Mouse (Mus musculus): ENCODE results near the gene Nae1.
"Not testable (repeated sequence)": the region's sequence is repeated elsewhere in the genome, so short reads cannot be mapped to it uniquely, and the experiment has no call there.

The Nae1 gene

GRCm38 (mm10) chr8:104533971-104534778 lies at the start of gene Nae1, which contains the start of gene Car7:
Gene Nae1, minus strand, starts transcription at chr8:104534637.
Gene Car7, plus strand, starts transcription at chr8:104534689.
- DNase-seq (ENCODE audit: low spot score) = peak; percentile 81

GRCm38 (mm10) chr8:104577606-104578005 lies 43.2 kb upstream of the Nae1 start:
- DNase-seq (ENCODE audit: low spot score) = not testable (repeated sequence)

GRCm38 (mm10) chr8:104576820-104577219 lies 42.4 kb upstream of the Nae1 start:
- DNase-seq (ENCODE audit: low spot score) = no peak

GRCm38 (mm10) chr8:104570436-104571343 lies 36.3 kb upstream of the Nae1 start:
- peak; percentile 45 for DNase-seq (ENCODE audit: low spot score)

- DNase-seq (ENCODE audit: low spot score) = no peak
Measured at GRCm38 (mm10) chr8:104569559-104569958, 35.1 kb upstream of the Nae1 start.

GRCm38 (mm10) chr8:104565457-104565798 lies 31.0 kb upstream of the Nae1 start:
- DNase-seq (ENCODE audit: low spot score) = no peak

GRCm38 (mm10) chr8:104564633-104565456 lies 30.4 kb upstream of the Nae1 start:
- peak; percentile 64 for DNase-seq (ENCODE audit: low spot score)

GRCm38 (mm10) chr8:104560731-104561130 lies 26.3 kb upstream of the Nae1 start:
- no peak for DNase-seq (ENCODE audit: low spot score)

- no peak for DNase-seq (ENCODE audit: low spot score)
Measured at GRCm38 (mm10) chr8:104557226-104557625, 22.8 kb upstream of the Nae1 start.

GRCm38 (mm10) chr8:104555191-104555590 lies 20.8 kb upstream of the Nae1 start:
- DNase-seq (ENCODE audit: low spot score) = no peak

GRCm38 (mm10) chr8:104543440-104544045 lies 9.1 kb upstream of the Nae1 start:
- DNase-seq (ENCODE audit: low spot score) = no peak

GRCm38 (mm10) chr8:104542160-104542559 lies 7.7 kb upstream of the Nae1 start:
- no peak for DNase-seq (ENCODE audit: low spot score)

- DNase-seq (ENCODE audit: low spot score) = no peak
Measured at GRCm38 (mm10) chr8:104541515-104541880, 7.1 kb upstream of the Nae1 start.

GRCm38 (mm10) chr8:104540710-104541514 lies 6.5 kb upstream of the Nae1 start:
- DNase-seq (ENCODE audit: low spot score) = no peak

GRCm38 (mm10) chr8:104540238-104540637 lies 5.8 kb upstream of the Nae1 start:
- no peak for DNase-seq (ENCODE audit: low spot score)

GRCm38 (mm10) chr8:104539566-104539965 lies 5.1 kb upstream of the Nae1 start:
- no peak for DNase-seq (ENCODE audit: low spot score)

GRCm38 (mm10) chr8:104538896-104539295 lies 4.5 kb upstream of the Nae1 start:
- no peak for DNase-seq (ENCODE audit: low spot score)

GRCm38 (mm10) chr8:104536028-104536427 lies 1.6 kb upstream of the Nae1 start:
- DNase-seq (ENCODE audit: low spot score) = no peak

GRCm38 (mm10) chr8:104535378-104535777 lies 941 bp upstream of the Nae1 start:
- no peak for DNase-seq (ENCODE audit: low spot score)

GRCm38 (mm10) chr8:104534779-104535141 lies 323 bp upstream of the Nae1 start:
- no peak for DNase-seq (ENCODE audit: low spot score)

GRCm38 (mm10) chr8:104533551-104533950 lies 886 bp downstream of the Nae1 start:
- DNase-seq (ENCODE audit: low spot score) = no peak

Data from ovary, adult 18-20 months (tissue).